Mouse (Mus musculus) liver, embryonic 12.5 days (tissue): Measurements from ENCODE around the gene Adgrl1. TPM values are rescaled to one million over a fixed set of nuclear protein-coding genes. Genes with fewer than 3 reads are reported as not detected.

ENCODE experiments used
- ATAC-seq: fragments of 200-750 bp; cut with Nextera tagmentation; 2 replicates; pipeline ENCODE4 v1.8.0; 2017; ENCODE audit warnings: moderate number of reproducible peaks, mild to moderate bottlenecking, moderate library complexity
- H3K27ac ChIP-seq: fragments of 300-500 bp; sonication (generic); 2 replicates; pipeline ENCODE4 v1.5.1; 2016; ENCODE audit warnings: mild to moderate bottlenecking
- H3K27me3 ChIP-seq: fragments of 300-500 bp; sonication (generic); replicated peaks from 2 replicates; pipeline ENCODE4 v1.6.1; 2016; ENCODE audit warnings: mild to moderate bottlenecking, moderate library complexity
- H3K36me3 ChIP-seq: fragments of 300-500 bp; sonication (generic); 2 replicates; pipeline ENCODE4 v1.6.1; 2016; ENCODE audit warnings: mild to moderate bottlenecking, moderate library complexity
- H3K4me1 ChIP-seq: fragments of 300-500 bp; sonication (generic); 2 replicates; pipeline ENCODE4 v1.6.1; 2016
- H3K4me2 ChIP-seq: fragments of 300-500 bp; sonication (generic); 2 replicates; pipeline ENCODE4 v1.6.1; 2016; ENCODE audit warnings: mild to moderate bottlenecking, moderate library complexity
- H3K4me3 ChIP-seq: fragments of 300-500 bp; sonication (generic); 2 replicates; pipeline ENCODE4 v1.5.1; 2016; ENCODE audit warnings: mild to moderate bottlenecking, moderate library complexity
- H3K9ac ChIP-seq: fragments of 300-500 bp; sonication (generic); 2 replicates; pipeline ENCODE4 v1.6.1; 2016; ENCODE audit warnings: mild to moderate bottlenecking, moderate library complexity
- H3K9me3 ChIP-seq: fragments of 300-500 bp; sonication (generic); replicated peaks from 2 replicates; pipeline ENCODE4 v1.6.1; 2016; ENCODE audit warnings: mild to moderate bottlenecking, moderate library complexity
- WGBS: fragments of 180-500 bp; shearing (Covaris S2); methylation state at CpG from one replicate; pipeline ENCODE4 v1.1.7; 2016; ENCODE audit not compliant: insufficient replicate concordance; 5-methylcytosine and 5-hydroxymethylcytosine counted together
- polyA plus RNA-seq: library from polyadenylated mRNA; unstranded; fragments of >200 nt; fragmentation: Nextera tagmentation; extraction: Ambion mirVana; gene quantifications from 2 replicates; pipeline ENCODE4 v1.2.1, GENCODE M21; 2016

Gene Adgrl1
- polyA plus RNA-seq, 1 experiment from 2014 or later, result 5.3 TPM

DNA sequence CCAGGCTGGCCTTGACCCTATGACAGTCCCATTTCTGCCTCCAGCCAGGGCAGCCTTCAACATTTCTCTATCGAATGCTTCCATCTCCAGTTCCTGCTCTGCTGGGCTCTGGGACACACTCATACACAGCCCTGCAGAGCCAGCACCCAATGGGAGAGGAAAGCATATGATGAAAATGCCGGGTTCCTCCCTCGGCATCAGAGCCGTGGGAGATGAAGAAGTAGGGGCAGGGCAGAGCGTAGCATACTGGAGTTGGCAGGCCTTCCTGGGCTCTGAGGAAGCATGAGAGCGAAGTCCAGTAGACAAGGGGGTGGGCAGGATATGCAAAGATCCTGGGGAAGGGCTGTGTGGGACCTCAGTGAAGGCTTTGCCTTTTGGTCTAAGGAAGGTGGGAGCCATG lies 8.7 kb downstream of the Adgrl1 start:
- no peaks in the 10 kb centered on the region for H3K36me3 ChIP-seq
- 66% methylated on average over 6 of the region's 6 CpGs for WGBS
- H3K4me3 ChIP-seq, result no peak overlapping the region
- H3K27me3 ChIP-seq, result 0 out of 2 replicates have a peak, but pooled peaks cover 4% of the 10 kb centered on the region
- no peak overlapping the region for H3K9ac ChIP-seq
- H3K4me1 ChIP-seq, result peaks cover 64% of the 10 kb centered on the region
- H3K27ac ChIP-seq, result no peak overlapping the region
- no peaks in the 10 kb centered on the region for H3K9me3 ChIP-seq
- no peak overlapping the region for H3K4me2 ChIP-seq
- ATAC-seq, result no peak

DNA sequence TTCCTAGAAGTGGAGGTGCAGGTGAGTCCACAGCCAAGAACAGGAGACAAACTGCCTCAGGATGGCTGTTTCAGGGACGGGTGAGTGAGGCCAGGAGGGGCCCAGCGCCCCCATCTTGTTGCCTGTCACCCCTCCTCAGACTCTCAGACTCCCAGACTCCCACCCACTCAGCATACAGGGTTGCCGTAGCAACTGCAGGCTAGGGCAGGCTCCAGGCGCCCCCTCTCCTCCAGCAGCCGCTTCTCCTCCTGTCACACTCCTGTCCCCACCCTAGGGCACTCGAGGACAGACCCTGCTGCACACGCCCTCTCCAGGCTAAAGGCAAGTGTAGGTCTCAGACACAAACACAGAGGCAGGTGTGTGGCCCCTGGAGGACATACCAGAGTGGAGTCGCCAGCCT lies 9.4 kb downstream of the Adgrl1 start:
- no peaks in the 10 kb centered on the region for H3K9me3 ChIP-seq
- H3K4me3 ChIP-seq, result no peak overlapping the region
- WGBS, result 50% methylated on average over 8 of the region's 8 CpGs
- no peak for ATAC-seq
- no peaks in the 10 kb centered on the region for H3K36me3 ChIP-seq
- H3K4me2 ChIP-seq, result no peak overlapping the region
- H3K27me3 ChIP-seq, result no peaks in the 10 kb centered on the region
- no peak overlapping the region for H3K27ac ChIP-seq
- H3K4me1 ChIP-seq, result peaks cover 64% of the 10 kb centered on the region
- no peak overlapping the region for H3K9ac ChIP-seq

DNA sequence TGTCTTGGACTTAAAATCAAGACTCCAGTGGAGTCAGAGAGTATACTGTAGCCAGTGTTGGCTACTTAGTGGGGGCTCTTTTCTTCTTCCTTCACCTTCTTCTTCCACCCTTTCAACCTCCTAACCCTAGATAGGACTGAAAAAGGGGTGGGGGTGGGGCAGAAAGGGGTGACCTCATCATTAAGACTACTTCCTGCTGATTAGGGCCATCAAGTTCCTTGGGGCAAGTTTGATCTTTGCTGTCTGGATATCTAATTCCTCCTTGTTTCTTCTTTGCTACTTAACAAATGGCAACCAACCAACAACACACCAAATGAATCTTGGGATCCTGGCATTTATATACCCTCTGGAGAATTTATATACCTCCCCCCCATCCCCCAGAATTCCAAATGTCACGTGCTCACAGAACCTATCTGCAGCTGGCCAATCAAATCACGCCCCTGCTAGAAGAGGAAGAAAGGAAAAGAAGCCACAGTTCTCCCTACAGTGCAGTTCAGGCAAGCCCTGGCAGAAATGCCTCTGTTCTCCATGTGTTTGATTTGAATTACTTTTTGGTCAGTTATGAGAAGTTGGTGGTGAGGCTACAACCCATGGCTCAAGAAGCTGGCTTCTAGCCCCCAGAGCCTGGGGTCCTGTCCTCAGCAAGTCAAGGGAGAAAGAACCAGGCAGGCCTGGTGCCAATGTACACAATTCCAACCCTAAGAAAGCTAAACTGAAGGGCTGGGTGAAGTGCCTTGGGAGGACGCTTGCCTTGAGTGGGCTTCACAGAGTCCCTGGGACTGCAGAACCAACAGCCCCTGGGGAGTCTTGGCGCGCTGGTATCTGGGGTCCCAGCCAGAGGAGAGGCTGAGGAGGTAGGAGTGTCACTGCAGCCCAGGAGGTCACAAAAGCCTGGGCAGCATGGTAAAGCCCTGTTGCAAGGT lies 12.2 kb downstream of the Adgrl1 start:
- ATAC-seq, result no peak
- Histone ChIP-seq H3K27ac (no peak overlapping the region), H3K4me2 (no peak overlapping the region), H3K4me1 (peaks cover 60% of the 10 kb centered on the region), H3K9ac (no peak overlapping the region), H3K9me3 (no peaks in the 10 kb centered on the region), H3K4me3 (no peak overlapping the region), H3K27me3 (no peaks in the 10 kb centered on the region), H3K36me3 (no peaks in the 10 kb centered on the region)
- 50% methylated on average over 5 of the region's 5 CpGs for WGBS

DNA sequence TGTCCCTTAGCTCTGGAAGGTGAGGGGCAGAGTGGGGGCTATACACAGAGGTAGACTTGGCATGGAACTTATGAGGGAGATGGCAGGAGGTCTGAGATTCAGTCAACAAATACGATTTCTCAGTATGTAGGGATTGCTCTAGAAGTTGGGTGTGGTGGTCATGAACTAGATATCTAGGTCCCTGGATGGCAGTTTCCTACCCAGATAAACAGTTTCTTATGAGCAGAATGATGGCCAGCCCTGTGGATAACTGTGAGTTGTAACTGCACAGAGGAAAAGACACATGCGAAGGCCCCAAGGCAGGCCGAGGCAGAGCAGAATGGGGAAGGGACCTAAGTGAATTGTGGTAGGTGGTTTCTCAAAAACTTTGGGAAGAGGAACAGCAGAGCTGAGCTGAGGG lies 14.3 kb downstream of the Adgrl1 start:
- no peak overlapping the region for H3K4me3 ChIP-seq
- ATAC-seq, result no peak
- no peak overlapping the region for H3K9ac ChIP-seq
- WGBS, result 23% methylated on average over 3 of the region's 3 CpGs
- H3K4me1 ChIP-seq, result peaks cover 66% of the 10 kb centered on the region
- H3K9me3 ChIP-seq, result no peaks in the 10 kb centered on the region
- no peaks in the 10 kb centered on the region for H3K27me3 ChIP-seq
- H3K27ac ChIP-seq, result no peak overlapping the region
- H3K4me2 ChIP-seq, result no peak overlapping the region
- peaks cover 7% of the 10 kb centered on the region; the same call in 1 of the 2 replicates for H3K36me3 ChIP-seq

GRCm38 (mm10) chr8:83914860-83915259 lies 15.0 kb downstream of the Adgrl1 start:
- no peaks in the 10 kb centered on the region for H3K27me3 ChIP-seq
- 27% methylated on average over 5 of the region's 5 CpGs for WGBS
- H3K4me3 ChIP-seq, result no peak overlapping the region
- ATAC-seq, result 0 out of 2 replicates have a peak, but pooled peaks have one; percentile 31
- H3K9me3 ChIP-seq, result no peaks in the 10 kb centered on the region
- peaks cover 69% of the 10 kb centered on the region for H3K4me1 ChIP-seq
- no peak overlapping the region for H3K4me2 ChIP-seq
- H3K36me3 ChIP-seq, result peaks cover 13% of the 10 kb centered on the region; the same call in 1 of the 2 replicates
- H3K9ac ChIP-seq, result no peak overlapping the region
- no peak overlapping the region for H3K27ac ChIP-seq

DNA sequence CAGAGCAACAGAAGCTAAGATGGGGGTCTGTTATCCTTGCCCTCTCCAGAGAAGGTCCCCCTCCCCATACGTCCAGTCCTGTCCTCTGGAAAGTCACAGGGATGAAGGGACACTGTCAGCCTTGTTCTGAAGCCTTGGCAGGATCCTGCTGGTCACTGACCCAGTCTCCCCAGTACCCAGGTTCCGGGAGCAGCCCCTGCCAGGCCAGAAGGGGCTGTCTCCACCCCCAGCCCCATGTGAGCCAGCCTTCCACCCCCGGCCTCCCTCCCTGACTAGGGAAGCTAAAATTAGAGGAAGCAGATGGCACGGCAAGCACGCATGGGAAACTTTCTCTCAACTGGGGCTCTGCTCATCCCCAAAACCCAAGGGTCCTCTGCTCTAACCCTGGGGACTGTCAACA lies 16.1 kb downstream of the Adgrl1 start:
- H3K9ac ChIP-seq, result no peak overlapping the region
- H3K9me3 ChIP-seq, result no peaks in the 10 kb centered on the region
- H3K36me3 ChIP-seq, result peaks cover 16% of the 10 kb centered on the region
- peaks cover 69% of the 10 kb centered on the region for H3K4me1 ChIP-seq
- WGBS, result 60% methylated on average over 5 of the region's 5 CpGs
- no peak overlapping the region for H3K4me2 ChIP-seq
- ATAC-seq, result no peak
- H3K27ac ChIP-seq, result no peak overlapping the region
- no peak overlapping the region for H3K4me3 ChIP-seq
- H3K27me3 ChIP-seq, result no peaks in the 10 kb centered on the region

DNA sequence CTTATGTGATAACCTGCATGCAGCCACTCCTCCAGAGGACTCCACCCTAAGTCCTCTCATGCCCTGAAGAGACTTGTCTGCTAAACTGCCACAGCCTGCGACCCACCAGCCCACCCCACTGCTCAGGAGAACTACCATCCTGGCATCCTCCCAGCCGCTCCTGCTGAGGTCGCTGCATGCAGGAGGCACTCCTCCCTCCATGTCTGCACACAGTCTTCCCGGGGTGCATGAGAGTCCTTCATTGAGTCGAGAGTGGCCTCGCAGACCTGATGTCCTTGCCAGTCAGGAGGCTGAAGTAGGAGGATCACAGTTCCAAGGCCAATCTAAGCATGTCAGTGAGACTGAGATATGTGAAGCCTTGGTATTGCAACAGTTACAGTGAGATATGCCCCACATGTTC lies 17.7 kb downstream of the Adgrl1 start:
- 67% methylated on average over 6 of the region's 6 CpGs for WGBS
- peaks cover 59% of the 10 kb centered on the region for H3K4me1 ChIP-seq

GRCm38 (mm10) chr8:83921558-83921957 lies 21.7 kb downstream of the Adgrl1 start:
- Histone ChIP-seq H3K4me1 (peaks cover 32% of the 10 kb centered on the region), H3K27ac (no peak overlapping the region), H3K9me3 (no peaks in the 10 kb centered on the region), H3K9ac (no peak overlapping the region), H3K4me3 (no peak overlapping the region), H3K36me3 (peaks cover 53% of the 10 kb centered on the region), H3K27me3 (no peaks in the 10 kb centered on the region), H3K4me2 (no peak overlapping the region)
- 59% methylated on average over 3 of the region's 3 CpGs for WGBS
- ATAC-seq, result no peak

More for the DNA sequence above, 17.7 kb downstream of the Adgrl1 start:
- no peak for ATAC-seq
- H3K27me3 ChIP-seq, result no peaks in the 10 kb centered on the region
- no peaks in the 10 kb centered on the region for H3K9me3 ChIP-seq
- no peak overlapping the region for H3K4me3 ChIP-seq
- no peak overlapping the region for H3K27ac ChIP-seq
- H3K4me2 ChIP-seq, result no peak overlapping the region
- no peak overlapping the region for H3K9ac ChIP-seq
- H3K36me3 ChIP-seq, result peaks cover 24% of the 10 kb centered on the region

DNA sequence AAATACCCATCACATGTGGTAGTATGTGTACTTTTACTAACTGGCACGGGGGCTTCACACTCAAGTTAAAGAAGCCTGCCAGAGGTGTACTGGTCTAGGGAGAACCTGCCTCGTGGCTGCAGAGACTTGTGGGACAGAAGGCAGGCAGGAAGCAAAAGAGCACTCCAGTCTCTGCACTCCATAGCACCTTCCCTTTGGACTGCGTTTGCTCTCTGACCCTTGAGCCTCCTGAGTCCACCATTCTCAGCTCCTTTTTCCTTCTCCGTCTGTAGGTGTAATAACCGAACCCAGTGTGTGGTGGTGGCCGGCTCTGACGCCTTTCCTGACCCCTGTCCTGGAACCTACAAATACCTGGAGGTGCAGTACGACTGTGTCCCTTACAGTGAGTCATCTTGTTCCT lies 22.8 kb downstream of the Adgrl1 start:
- Histone ChIP-seq H3K36me3 (peaks cover 56% of the 10 kb centered on the region), H3K4me3 (no peak overlapping the region), H3K27me3 (no peaks in the 10 kb centered on the region), H3K27ac (no peak overlapping the region), H3K4me1 (peaks cover 21% of the 10 kb centered on the region), H3K4me2 (no peak overlapping the region), H3K9ac (no peak overlapping the region), H3K9me3 (no peaks in the 10 kb centered on the region)
- WGBS, result 74% methylated on average over 8 of the region's 8 CpGs
- no peak for ATAC-seq

DNA sequence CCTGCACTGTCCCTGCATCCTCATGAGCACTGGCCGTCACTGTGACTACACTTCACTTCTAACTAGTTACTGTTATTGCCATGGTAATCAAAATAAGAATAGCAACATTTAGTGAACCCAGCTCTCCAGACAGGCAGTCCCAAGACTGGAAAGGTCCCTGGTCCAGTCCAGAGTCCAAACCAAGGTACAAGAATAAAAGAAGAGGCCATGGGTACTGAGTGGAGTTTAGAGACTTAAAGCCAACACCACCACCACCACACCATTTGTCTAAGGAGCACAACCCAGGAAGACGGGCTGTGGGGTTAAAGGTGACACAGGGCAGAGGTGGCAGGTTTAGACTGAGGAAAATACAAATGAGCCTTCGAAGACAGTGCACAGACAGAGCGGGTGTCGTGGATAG lies 24.7 kb downstream of the Adgrl1 start:
- Histone ChIP-seq H3K4me2 (no peak overlapping the region), H3K4me3 (no peak overlapping the region), H3K9me3 (no peaks in the 10 kb centered on the region), H3K36me3 (peaks cover 60% of the 10 kb centered on the region), H3K27me3 (no peaks in the 10 kb centered on the region), H3K9ac (no peak overlapping the region), H3K27ac (no peak overlapping the region), H3K4me1 (peaks cover 2% of the 10 kb centered on the region)
- no peak for ATAC-seq
- WGBS, result 78% methylated on average over 5 of the region's 5 CpGs

DNA sequence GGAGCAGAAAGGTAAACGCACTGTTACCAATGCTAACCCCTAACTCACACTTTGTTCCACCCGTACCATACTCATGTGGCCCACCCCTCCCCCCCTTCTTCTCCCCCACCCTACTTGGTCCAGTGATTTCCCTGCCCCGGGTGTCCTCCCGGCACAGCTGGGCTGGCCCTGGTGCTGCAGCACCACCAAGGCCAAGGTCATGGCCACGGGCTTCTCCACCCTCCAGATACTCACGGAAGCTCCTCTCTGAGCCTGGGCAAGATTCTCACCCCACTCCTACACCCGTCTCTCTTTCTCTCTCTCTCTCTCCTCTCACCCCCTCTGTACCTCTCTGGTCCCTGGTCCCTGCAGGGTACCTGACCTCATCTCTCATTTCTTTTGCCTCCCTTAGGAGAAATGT lies 26.4 kb downstream of the Adgrl1 start:
- Histone ChIP-seq H3K9ac (no peak overlapping the region), H3K4me3 (no peak overlapping the region), H3K4me1 (no peaks in the 10 kb centered on the region), H3K27me3 (no peaks in the 10 kb centered on the region), H3K36me3 (peaks cover 69% of the 10 kb centered on the region), H3K27ac (no peak overlapping the region), H3K4me2 (no peak overlapping the region), H3K9me3 (no peaks in the 10 kb centered on the region)
- WGBS, result 59% methylated on average over 7 of the region's 7 CpGs
- no peak for ATAC-seq

GRCm38 (mm10) chr8:83934222-83934621 lies 34.3 kb downstream of the Adgrl1 start:
- no peak overlapping the region for H3K4me3 ChIP-seq
- H3K27ac ChIP-seq, result no peak overlapping the region
- WGBS, result 79% methylated on average over 5 of the region's 5 CpGs
- H3K27me3 ChIP-seq, result no peaks in the 10 kb centered on the region
- ATAC-seq, result no peak
- H3K4me2 ChIP-seq, result no peak overlapping the region
- H3K4me1 ChIP-seq, result no peaks in the 10 kb centered on the region
- H3K9me3 ChIP-seq, result no peaks in the 10 kb centered on the region
- H3K9ac ChIP-seq, result no peak overlapping the region
- H3K36me3 ChIP-seq, result peaks cover 99% of the 10 kb centered on the region
